Mouse (Mus musculus) G1E (cell line): ENCODE results near the gene Ppp1r1b. TPM values are rescaled to one million over a fixed set of nuclear protein-coding genes. Genes with fewer than 3 reads are reported as not detected.

Experiments
- ATAC-seq: 2 replicates; pipeline ENCODE4 v1.8.0; 2016; ENCODE audit warnings: mild to moderate bottlenecking; ENCODE audit not compliant: insufficient number of reproducible peaks, poor library complexity, low FRiP score, severe bottlenecking; ENCODE audit errors: extremely low read depth
- DNase-seq: peaks from one replicate; pipeline ENCODE4 v3.0.0; 2012; ENCODE audit warnings: low spot score
- H3K27me3 ChIP-seq: 2 replicates; pipeline ENCODE4 v1.6.1; 2012; ENCODE audit warnings: mild to moderate bottlenecking, low read length, inconsistent platforms; ENCODE audit not compliant: insufficient read depth
- H3K36me3 ChIP-seq: replicated peaks from 2 replicates; pipeline ENCODE3; 2012; ENCODE audit warnings: mild to moderate bottlenecking, inconsistent platforms
- H3K4me1 ChIP-seq: 2 replicates; pipeline ENCODE4 v1.6.1; 2012; ENCODE audit warnings: low read depth, low read length, inconsistent platforms, mixed read lengths; ENCODE audit not compliant: insufficient read depth
- H3K4me3 ChIP-seq: 2 replicates; pipeline ENCODE4 v1.5.1; 2012; ENCODE audit warnings: low read depth, mild to moderate bottlenecking, inconsistent platforms, low read length, moderate library complexity, mixed read lengths
- H3K9me3 ChIP-seq: replicated peaks from 2 replicates; pipeline ENCODE4 v1.6.1; 2012; ENCODE audit warnings: inconsistent platforms
- CTCF ChIP-seq: IDR thresholded peaks from 2 replicates; pipeline ENCODE4 v1.5.1; 2012; ENCODE audit warnings: low read depth, low read length, inconsistent platforms, mixed read lengths
- GATA1 ChIP-seq: IDR thresholded peaks from 2 replicates; pipeline ENCODE4 v1.6.1; 2012; ENCODE audit warnings: borderline replicate concordance, low read length, inconsistent platforms, mixed read lengths
- GATA2 ChIP-seq: IDR thresholded peaks from 2 replicates; pipeline ENCODE4 v1.6.1; 2012; ENCODE audit warnings: low read depth, low read length, inconsistent platforms, borderline replicate concordance
- POLR2AphosphoS5 ChIP-seq: IDR thresholded peaks from 2 replicates; pipeline ENCODE4 v1.6.1; 2012; ENCODE audit warnings: low read depth, low read length, inconsistent platforms; ENCODE audit not compliant: insufficient replicate concordance
- TAL1 ChIP-seq: conservative IDR thresholded peaks from 2 replicates; pipeline ENCODE4 v1.6.1; 2012; ENCODE audit warnings: low read depth, low read length, inconsistent platforms, mixed read lengths
- polyA plus RNA-seq: library from polyadenylated mRNA; stranded (reverse); fragments of >175 nt; gene quantifications from 2 replicates; pipeline ENCODE4 v1.2.3, GENCODE M21; 2012
- total RNA-seq, 2 experiments: library from RNA; stranded (forward) in 1 of 2; stranded (reverse) in 1 of 2; fragments of 200-1000 nt in 1 of 2; fragments of >200 nt in 1 of 2; fragmentation: Nextera tagmentation in 1 of 2; gene quantifications; 2 replicates each; pipeline ENCODE4 v1.2.3; 2014 to 2017

Ppp1r1b gene
- total and polyA plus RNA-seq, 3 experiments = not detected

DNA sequence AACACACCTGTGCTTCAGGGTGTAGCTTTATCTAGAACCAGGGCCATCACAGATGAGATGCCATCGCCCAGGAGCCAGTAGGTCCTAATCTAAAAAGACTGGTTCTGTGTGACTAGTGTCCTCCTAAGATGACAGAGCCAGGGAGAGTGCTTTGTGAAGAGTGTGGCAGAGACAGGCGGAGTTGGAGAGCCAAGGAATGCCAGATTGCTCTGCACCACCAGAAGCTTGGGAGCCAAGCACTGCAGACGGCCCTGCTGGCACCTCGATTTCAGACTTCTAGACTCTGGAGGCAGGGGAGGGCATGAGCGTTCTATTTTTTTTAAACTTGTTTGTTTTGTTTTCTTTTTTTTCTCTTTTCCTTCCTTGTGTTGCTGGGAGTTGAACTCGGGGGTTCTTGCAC, 21.1 kb downstream of the Ppp1r1b start:
- TF ChIP-seq GATA2 (no peak), CTCF (no peak), GATA1 (no peak), POLR2AphosphoS5 (no peak), TAL1 (no peak)
- peaks cover 78% of the 10 kb centered on the region for H3K36me3 ChIP-seq
- H3K9me3 ChIP-seq = no peaks in the 10 kb centered on the region
- H3K4me3 ChIP-seq = no peak overlapping the region
- ATAC-seq (no peak), DNase-seq (no peak)
- no peaks in the 10 kb centered on the region for H3K27me3 ChIP-seq
- peaks cover 11% of the 10 kb centered on the region for H3K4me1 ChIP-seq

DNA sequence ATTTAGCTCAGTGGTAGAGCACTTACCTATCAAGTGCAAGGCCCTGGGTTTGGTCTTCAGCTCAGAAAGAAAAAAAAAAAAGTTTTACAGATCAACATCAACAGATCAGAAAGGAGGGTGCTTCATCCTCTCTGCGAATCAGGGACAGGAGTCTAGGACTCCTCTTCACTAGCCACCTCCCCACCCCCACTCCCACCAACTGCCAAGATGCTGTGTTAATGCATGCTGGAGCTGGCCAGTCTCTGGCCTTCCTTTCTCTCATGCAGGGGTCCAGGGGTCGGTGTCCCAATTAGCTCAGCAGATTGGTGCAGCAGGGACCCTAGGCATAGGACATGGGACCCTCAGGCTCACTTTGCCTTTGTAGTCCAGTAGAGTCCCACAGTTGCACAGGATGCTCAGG, 22.4 kb downstream of the Ppp1r1b start:
- Histone ChIP-seq H3K36me3 (peaks cover 87% of the 10 kb centered on the region), H3K9me3 (no peaks in the 10 kb centered on the region), H3K27me3 (no peaks in the 10 kb centered on the region), H3K4me3 (no peak overlapping the region), H3K4me1 (peaks cover 11% of the 10 kb centered on the region)
- TF ChIP-seq GATA2 = no peak
- no peak for TF ChIP-seq POLR2AphosphoS5
- TF ChIP-seq CTCF = no peak
- no peak for TF ChIP-seq GATA1
- no peak for TF ChIP-seq TAL1
- DNase-seq (no peak), ATAC-seq (no peak)

DNA sequence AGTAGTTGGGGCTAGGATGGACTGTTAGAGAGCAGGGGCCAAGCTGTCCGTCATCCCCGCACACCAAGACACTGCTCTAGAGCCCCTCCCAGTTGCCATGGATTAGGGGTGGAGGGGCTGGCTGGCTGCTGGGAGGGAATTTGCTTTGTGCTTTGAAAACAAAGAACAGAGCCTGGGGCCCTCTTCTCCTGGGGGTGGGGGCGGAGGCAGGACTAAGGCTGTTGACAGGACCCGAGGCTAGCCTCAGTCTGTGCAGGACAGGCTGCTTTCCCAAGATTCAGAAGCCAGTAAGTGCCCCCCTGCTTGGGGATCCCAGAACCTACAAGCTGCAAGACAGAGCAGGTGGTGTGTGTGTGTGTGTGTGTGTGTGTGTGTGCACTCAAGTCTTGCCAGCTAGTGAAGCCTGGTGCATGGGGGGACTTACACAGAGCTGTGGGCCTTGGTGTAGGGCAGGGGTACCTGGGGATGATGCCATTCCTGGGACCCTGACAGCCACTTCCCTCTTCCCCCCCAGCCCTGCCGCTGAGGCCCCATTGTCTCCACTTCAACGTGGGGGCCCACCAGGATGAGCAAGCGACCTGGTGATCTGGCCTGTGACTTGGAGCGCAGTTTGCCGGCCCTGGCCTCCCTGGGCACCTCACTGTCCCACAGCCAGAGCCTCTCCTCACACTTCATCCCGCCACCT, 23.5 kb downstream of the Ppp1r1b start:
- TF ChIP-seq GATA1 = no peak
- TF ChIP-seq TAL1 = no peak
- TF ChIP-seq GATA2 = no peak
- TF ChIP-seq CTCF = no peak
- TF ChIP-seq POLR2AphosphoS5 = no peak
- H3K9me3 ChIP-seq = no peaks in the 10 kb centered on the region
- DNase-seq (no peak), ATAC-seq (no peak)
- peaks cover 87% of the 10 kb centered on the region for H3K36me3 ChIP-seq
- H3K4me1 ChIP-seq = peaks cover 8% of the 10 kb centered on the region; the same call in 1 of the 2 replicates
- no peak overlapping the region for H3K4me3 ChIP-seq
- H3K27me3 ChIP-seq = no peaks in the 10 kb centered on the region

DNA sequence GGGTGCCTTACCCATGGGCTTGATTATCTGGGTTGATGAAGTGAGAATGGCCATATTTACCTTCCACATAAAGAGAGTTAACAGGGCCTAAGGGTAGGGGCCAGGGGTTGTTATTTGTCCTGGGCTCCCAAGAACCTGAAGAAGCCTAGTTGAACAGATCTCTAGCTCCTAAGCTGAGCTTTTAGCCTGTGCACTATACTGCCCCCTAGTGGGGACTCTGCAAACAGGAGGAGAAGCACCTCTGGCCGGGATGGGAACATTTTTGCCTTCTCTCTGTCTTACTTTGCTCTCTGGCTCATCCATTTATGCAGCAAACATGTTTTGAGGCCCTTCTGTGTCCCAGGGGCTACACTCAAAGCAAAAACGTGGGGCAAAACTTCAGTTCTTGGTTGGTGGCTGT, 24.2 kb downstream of the Ppp1r1b start:
- Histone ChIP-seq H3K36me3 (peaks cover 89% of the 10 kb centered on the region), H3K9me3 (no peaks in the 10 kb centered on the region), H3K27me3 (no peaks in the 10 kb centered on the region), H3K4me3 (no peak overlapping the region), H3K4me1 (peaks cover 8% of the 10 kb centered on the region; the same call in 1 of the 2 replicates)
- ATAC-seq (no peak), DNase-seq (peak; percentile 60)
- TF ChIP-seq TAL1 (no peak), CTCF (peak; percentile 92), POLR2AphosphoS5 (no peak)

DNA sequence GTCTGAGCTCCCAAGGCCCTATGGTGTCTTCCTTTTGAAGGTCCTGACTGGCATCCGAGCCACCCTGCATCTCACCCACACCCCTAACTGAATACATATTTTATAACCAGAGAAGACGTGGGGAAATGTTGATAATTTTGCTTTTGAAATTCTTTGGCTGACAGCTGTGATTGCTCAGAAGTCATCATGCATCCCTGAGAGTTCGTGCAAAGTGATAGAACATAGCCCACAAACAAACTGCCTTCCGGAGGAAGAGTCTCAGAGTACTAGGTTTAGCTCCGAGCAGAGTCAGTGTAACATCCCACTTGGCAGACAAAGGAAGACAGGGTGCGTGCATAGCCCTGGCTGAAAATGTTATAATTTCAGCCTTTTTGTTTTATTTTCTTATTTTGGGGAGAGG, 25.0 kb downstream of the Ppp1r1b start:
- H3K36me3 ChIP-seq = peaks cover 92% of the 10 kb centered on the region

DNA sequence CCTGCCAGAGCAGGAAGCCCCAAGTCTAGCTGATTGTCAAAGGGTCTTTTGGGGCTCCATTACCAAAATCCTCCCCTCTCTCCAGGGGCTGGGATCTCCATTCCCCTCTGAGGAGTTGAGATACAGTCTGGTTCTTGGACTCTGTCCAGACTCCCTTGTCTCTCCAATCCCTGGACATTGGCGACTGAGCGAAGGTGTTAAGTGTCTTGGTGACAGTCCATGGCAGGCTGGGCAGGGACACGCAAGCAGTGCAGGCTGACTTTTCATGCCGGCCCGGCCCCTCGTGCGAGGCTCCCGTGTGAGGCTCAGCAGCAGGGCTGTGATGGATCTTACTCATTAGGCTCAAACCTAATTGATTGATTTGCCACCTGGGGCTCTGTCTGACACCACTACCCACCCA, 26.1 kb downstream of the Ppp1r1b start:
- Histone ChIP-seq H3K9me3 (no peaks in the 10 kb centered on the region), H3K4me3 (no peak overlapping the region), H3K36me3 (peaks cover 95% of the 10 kb centered on the region), H3K27me3 (no peaks in the 10 kb centered on the region), H3K4me1 (peaks cover 8% of the 10 kb centered on the region; the same call in 1 of the 2 replicates)
- no peak for TF ChIP-seq CTCF
- TF ChIP-seq GATA2 = no peak
- TF ChIP-seq TAL1 = no peak
- DNase-seq (no peak), ATAC-seq (no peak)

More for the DNA sequence above, 25.0 kb downstream of the Ppp1r1b start:
- Histone ChIP-seq H3K4me1 (peaks cover 8% of the 10 kb centered on the region; the same call in 1 of the 2 replicates), H3K27me3 (no peaks in the 10 kb centered on the region), H3K9me3 (no peaks in the 10 kb centered on the region), H3K4me3 (no peak overlapping the region)
- ATAC-seq (no peak), DNase-seq (no peak)
- TF ChIP-seq TAL1 (no peak), POLR2AphosphoS5 (no peak), GATA1 (no peak)

DNA sequence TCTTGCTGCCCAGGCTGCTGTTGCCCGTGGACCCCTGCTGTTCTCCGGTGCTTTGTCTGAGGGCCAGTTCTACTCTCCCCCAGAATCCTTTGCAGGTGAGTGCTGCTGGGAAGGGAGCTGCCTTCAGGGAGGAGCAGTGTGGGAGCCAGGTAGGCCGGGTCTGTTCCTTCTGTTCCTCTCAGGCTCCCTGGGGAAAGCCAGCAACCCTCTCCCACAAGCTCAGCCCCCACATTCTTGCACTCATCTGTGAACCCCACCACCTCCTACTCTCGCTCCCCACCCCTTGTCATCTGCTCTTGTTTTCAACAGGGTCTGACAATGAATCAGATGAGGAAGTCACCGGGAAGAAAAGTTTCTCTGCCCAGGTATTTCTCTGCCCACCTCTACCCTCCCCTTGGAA, 28.6 kb downstream of the Ppp1r1b start:
- no peak overlapping the region for H3K4me3 ChIP-seq
- no peaks in the 10 kb centered on the region for H3K27me3 ChIP-seq
- ATAC-seq = no peak
- no peak for DNase-seq
- peaks cover 95% of the 10 kb centered on the region for H3K36me3 ChIP-seq
- TF ChIP-seq TAL1 = no peak
- no peak for TF ChIP-seq GATA2
- TF ChIP-seq POLR2AphosphoS5 = no peak
- no peak for TF ChIP-seq GATA1
- no peak for TF ChIP-seq CTCF
- no peaks in the 10 kb centered on the region for H3K9me3 ChIP-seq
- H3K4me1 ChIP-seq = peaks cover 4% of the 10 kb centered on the region; the same call in 1 of the 2 replicates
